ENCODE assay signal across 30 mouse cellular contexts in genomic region chr4:54893288-54893687, GRCm38 (mm10). TPM values are rescaled to one million over a fixed set of nuclear protein-coding genes. Genes with fewer than 3 reads are reported as not detected.
A peak's percentile ranks its signal among the peaks of the same experiment; 100 is the strongest.
DNase-seq lines count a peak whose midpoint lies in the region; ATAC-seq and TF ChIP-seq lines count a peak whose summit lies in the region.
"Had no signal": no experiment of that assay in that cellular context is flagged by ENCODE, and none has a peak within 500 bp of the region (broad histone marks: within the 10 kb centered on the region; RNA-seq: fewer than 3 reads in every experiment).

No protein-coding gene starts in this region.

- no peak overlapping the region for H3K4me2 ChIP-seq in forebrain, embryonic 13.5 days
- no peak overlapping the region for H3K4me2 ChIP-seq in hindbrain, embryonic 12.5 days (replicated peaks)
- no peak overlapping the region for H3K4me2 ChIP-seq in hindbrain, embryonic 13.5 days
- H3K4me2 ChIP-seq: embryonic facial prominence, embryonic 15.5 days; intestine, embryonic 15.5 days; limb, embryonic 15.5 days; liver, embryonic 13.5 days; midbrain, embryonic 11.5 days had no signal

- WGBS in forebrain, embryonic 10.5 days = 90% methylated on average over 5 of the region's 5 CpGs
- 71% methylated on average over 5 of the region's 5 CpGs for WGBS in forebrain, embryonic 13.5 days
- whole genome bisulfite sequencing in hindbrain, embryonic 12.5 days = 53% methylated on average over 5 of the region's 5 CpGs
- WGBS in hindbrain, embryonic 13.5 days = 59% methylated on average over 5 of the region's 5 CpGs

- H3K4me1 ChIP-seq in forebrain, embryonic 10.5 days = 0 out of 2 replicates have a peak, but pooled peaks cover 2% of the 10 kb centered on the region
- peaks cover 8% of the 10 kb centered on the region for H3K4me1 ChIP-seq in forebrain, embryonic 13.5 days
- peaks cover 6% of the 10 kb centered on the region; the same call in 1 of the 2 replicates for H3K4me1 ChIP-seq in hindbrain, embryonic 12.5 days
- peaks cover 6% of the 10 kb centered on the region; the same call in 1 of the 2 replicates for H3K4me1 ChIP-seq in hindbrain, embryonic 13.5 days (replicated peaks)
- H3K4me1 ChIP-seq in embryonic fibroblast, embryonic 13.5 days (ENCODE audit: control insufficient read depth, insufficient read depth, low read length) = peaks cover 4% of the 10 kb centered on the region; the same call in 1 of the 2 replicates
- H3K4me1 ChIP-seq: embryonic facial prominence, embryonic 10.5 days; embryonic facial prominence, embryonic 15.5 days; intestine, embryonic 15.5 days; limb, embryonic 15.5 days; liver, embryonic 13.5 days had no signal

- TF ChIP-seq POLR2A in embryonic fibroblast, embryonic 13.5 days (IDR thresholded peaks at IDR 0.05; ENCODE audit: low read depth, low read length) = no peak

- no peak overlapping the region for H3K9ac ChIP-seq in forebrain, embryonic 13.5 days
- H3K9ac ChIP-seq in hindbrain, embryonic 12.5 days = no peak overlapping the region
- H3K9ac ChIP-seq in hindbrain, embryonic 13.5 days = no peak overlapping the region
- H3K9ac ChIP-seq: embryonic facial prominence, embryonic 15.5 days; forebrain, postnatal 0 days; intestine, embryonic 15.5 days; limb, embryonic 15.5 days; liver, embryonic 13.5 days had no signal

- DNase-seq in forebrain, embryonic 10.5 days (ENCODE audit: extremely low spot score, low spot score) = no peak
- no peak for DNase-seq in adrenal gland, postnatal 25 days
- DNase-seq: adrenal gland, postnatal 14 days; cerebellum, adult 11-12 months; cerebellum, postnatal 10 days; forebrain, postnatal 0 days; kidney, adult 2 months; kidney, postnatal 36 days; liver, embryonic 13.5 days; lung, adult 18-20 months; lung, postnatal 10 days; right cerebral cortex, postnatal 14 days; thymus, postnatal 4 days had no signal

- H3K27me3 ChIP-seq in forebrain, embryonic 10.5 days (ENCODE audit: poor library complexity, severe bottlenecking) = no peaks in the 10 kb centered on the region
- H3K27me3 ChIP-seq in forebrain, embryonic 13.5 days = no peaks in the 10 kb centered on the region
- no peaks in the 10 kb centered on the region for H3K27me3 ChIP-seq in hindbrain, embryonic 12.5 days
- no peaks in the 10 kb centered on the region for H3K27me3 ChIP-seq in hindbrain, embryonic 13.5 days
- H3K27me3 ChIP-seq: embryonic facial prominence, embryonic 15.5 days; intestine, embryonic 15.5 days; limb, embryonic 15.5 days; liver, embryonic 13.5 days; Patski had no signal

- TF ChIP-seq CTCF in embryonic fibroblast, embryonic 13.5 days (IDR thresholded peaks at IDR 0.05; ENCODE audit: borderline replicate concordance, insufficient read depth, low read length) = no peak

- peak overlapping the region; percentile 56; the same call in 1 of the 2 replicates for H3K27ac ChIP-seq in forebrain, embryonic 10.5 days
- H3K27ac ChIP-seq in forebrain, embryonic 13.5 days = no peak overlapping the region
- H3K27ac ChIP-seq in hindbrain, embryonic 12.5 days = 0 out of 2 replicates have a peak overlapping the region, but pooled peaks have one; percentile 24
- H3K27ac ChIP-seq in hindbrain, embryonic 13.5 days = no peak overlapping the region
- H3K27ac ChIP-seq in embryonic fibroblast, embryonic 13.5 days (ENCODE audit: insufficient read depth, low read length) = peak overlapping the region; percentile 83
- H3K27ac ChIP-seq: embryonic facial prominence, embryonic 10.5 days; embryonic facial prominence, embryonic 15.5 days; hindbrain, postnatal 0 days; intestine, embryonic 15.5 days; layer of hippocampus, adult 2 months; left cerebral cortex, adult 2 months; limb, embryonic 15.5 days; liver, embryonic 13.5 days; macrophage had no signal

- no peaks in the 10 kb centered on the region for H3K36me3 ChIP-seq in forebrain, embryonic 10.5 days (replicated peaks)
- no peaks in the 10 kb centered on the region for H3K36me3 ChIP-seq in forebrain, embryonic 13.5 days (ENCODE audit: poor library complexity, severe bottlenecking)
- no peaks in the 10 kb centered on the region for H3K36me3 ChIP-seq in hindbrain, embryonic 12.5 days
- no peaks in the 10 kb centered on the region for H3K36me3 ChIP-seq in hindbrain, embryonic 13.5 days
- H3K36me3 ChIP-seq: embryonic facial prominence, embryonic 10.5 days; embryonic facial prominence, embryonic 15.5 days; intestine, embryonic 15.5 days; limb, embryonic 15.5 days; liver, embryonic 13.5 days had no signal

- no peak overlapping the region for H3K4me3 ChIP-seq in forebrain, embryonic 10.5 days
- H3K4me3 ChIP-seq in forebrain, embryonic 13.5 days = no peak overlapping the region
- no peak overlapping the region for H3K4me3 ChIP-seq in hindbrain, embryonic 12.5 days
- H3K4me3 ChIP-seq in hindbrain, embryonic 13.5 days = no peak overlapping the region
- H3K4me3 ChIP-seq in embryonic fibroblast, embryonic 13.5 days (ENCODE audit: insufficient read depth, low read length) = no peak overlapping the region
- H3K4me3 ChIP-seq: embryonic facial prominence, embryonic 10.5 days; embryonic facial prominence, embryonic 15.5 days; intestine, embryonic 15.5 days; layer of hippocampus, adult 2 months; left cerebral cortex, adult 2 months; limb, embryonic 15.5 days; liver, embryonic 13.5 days; myocyte had no signal

- H3K9me3 ChIP-seq in forebrain, embryonic 10.5 days = no peaks in the 10 kb centered on the region
- no peaks in the 10 kb centered on the region for H3K9me3 ChIP-seq in forebrain, embryonic 13.5 days (replicated peaks)
- H3K9me3 ChIP-seq in hindbrain, embryonic 12.5 days (replicated peaks) = no peaks in the 10 kb centered on the region
- H3K9me3 ChIP-seq in hindbrain, embryonic 13.5 days = no peaks in the 10 kb centered on the region
- H3K9me3 ChIP-seq: embryonic facial prominence, embryonic 10.5 days; embryonic facial prominence, embryonic 15.5 days; intestine, embryonic 15.5 days; limb, embryonic 15.5 days; liver, embryonic 13.5 days had no signal

- no peak for ATAC-seq in forebrain, embryonic 13.5 days
- ATAC-seq in hindbrain, embryonic 12.5 days (ENCODE audit: low FRiP score) = no peak
- no peak for ATAC-seq in hindbrain, embryonic 13.5 days (ENCODE audit: low FRiP score)
- ATAC-seq in megakaryocyte progenitor cell, adult 5-6 weeks (replicated peaks; ENCODE audit: poor library complexity) = 0 out of 2 replicates have a peak, but pooled peaks have one; percentile 23
- ATAC-seq: forebrain, postnatal 0 days; hindbrain, postnatal 0 days; intestine, embryonic 15.5 days; Patski had no signal

RNA-seq across cellular contexts. Expression of gene Zfp462, which starts 51.6 kb away (rescaled TPM):
- polyA plus RNA-seq in forebrain, embryonic 10.5 days (2016; fragmentation: Nextera tagmentation; extraction: Ambion mirVana) = 13.6 and 14.4 TPM in 2 replicates
- 23.1 and 24.6 TPM in 2 replicates for polyA plus RNA-seq in forebrain, embryonic 13.5 days (2015; fragmentation: Nextera tagmentation; extraction: Ambion mirVana)
- polyA plus RNA-seq in hindbrain, embryonic 12.5 days (2016; fragmentation: Nextera tagmentation; extraction: Ambion mirVana) = 16.3 and 18.3 TPM in 2 replicates
- 16.7 and 18.2 TPM in 2 replicates for polyA plus RNA-seq in hindbrain, embryonic 13.5 days (2015; fragmentation: Nextera tagmentation; extraction: Ambion mirVana)
- polyA plus RNA-seq in embryonic fibroblast, embryonic 13.5 days (2011; ENCODE audit: insufficient read length, low read depth, missing spikeins) = 23.7 and 28.9 TPM in 2 replicates
- 0.25 and 0.93 TPM in 2 replicates for total RNA-seq in megakaryocyte progenitor cell, adult 5-6 weeks (2015)
- total RNA-seq in megakaryocyte progenitor cell, adult 5-6 weeks (2017) = 0.10 and 0.12 TPM in 2 replicates
- 45.3 and 51.6 TPM in 2 replicates for total RNA-seq in adrenal gland, postnatal 25 days (2021)
- total RNA-seq: MEL had no signal

Comparison
In these comparisons a context has a peak if more than half of its experiments do, and no peak if none do; other contexts are left out.
1. H3K27ac ChIP-seq: peak in forebrain, embryonic 10.5 days (single experiment), hindbrain, embryonic 12.5 days (single experiment) and embryonic fibroblast, embryonic 13.5 days (single experiment); none in forebrain, embryonic 13.5 days (single experiment) and hindbrain, embryonic 13.5 days (single experiment).